Mouse (Mus musculus): ENCODE data around the gene Gria1. TPM values are rescaled to one million over a fixed set of nuclear protein-coding genes. Genes with fewer than 3 reads are reported as not detected.

Gene Gria1
- polyA plus RNA-seq, 1 experiment, result not detected

- TF ChIP-seq TAL1 (IDR thresholded peaks at IDR 0.05; ENCODE audit: low read length), result no peak
- TF ChIP-seq GATA1 (IDR thresholded peaks at IDR 0.05; ENCODE audit: low read length), result no peak
- Histone ChIP-seq H3K27me3 (ENCODE audit: control insufficient read depth) (no peaks in the 10 kb centered on the region), H3K9me3 (ENCODE audit: control insufficient read depth, low read length) (peaks cover 7% of the 10 kb centered on the region), H3K36me3 (ENCODE audit: control insufficient read depth) (no peaks in the 10 kb centered on the region), H3K4me1 (ENCODE audit: control insufficient read depth) (no peaks in the 10 kb centered on the region), H3K4me3 (replicated peaks) (no peak overlapping the region)
These were observed 79.5 kb downstream of the Gria1 start for GRCm38 (mm10) chr11:57090705-57091104.

- Histone ChIP-seq H3K36me3 (ENCODE audit: control insufficient read depth) (no peaks in the 10 kb centered on the region), H3K9me3 (ENCODE audit: control insufficient read depth, low read length) (peaks cover 7% of the 10 kb centered on the region), H3K27me3 (ENCODE audit: control insufficient read depth) (no peaks in the 10 kb centered on the region), H3K4me3 (replicated peaks) (no peak overlapping the region), H3K4me1 (ENCODE audit: control insufficient read depth) (no peaks in the 10 kb centered on the region)
- no peak for TF ChIP-seq GATA1 (IDR thresholded peaks at IDR 0.05; ENCODE audit: low read length)
- TF ChIP-seq TAL1 (IDR thresholded peaks at IDR 0.05; ENCODE audit: low read length), result no peak
These were observed 80.2 kb downstream of the Gria1 start for GRCm38 (mm10) chr11:57091276-57091914.

GRCm38 (mm10) chr11:57100491-57100890 lies 89.3 kb downstream of the Gria1 start:
- TF ChIP-seq TAL1 (IDR thresholded peaks at IDR 0.05; ENCODE audit: low read length), result no peak
- no peak for TF ChIP-seq GATA1 (IDR thresholded peaks at IDR 0.05; ENCODE audit: low read length)
- Histone ChIP-seq H3K27me3 (ENCODE audit: control insufficient read depth) (no peaks in the 10 kb centered on the region), H3K4me1 (ENCODE audit: control insufficient read depth) (no peaks in the 10 kb centered on the region), H3K36me3 (ENCODE audit: control insufficient read depth) (no peaks in the 10 kb centered on the region), H3K4me3 (replicated peaks) (no peak overlapping the region), H3K9me3 (ENCODE audit: control insufficient read depth, low read length) (peaks cover 2% of the 10 kb centered on the region; the same call in 1 of the 2 replicates)

GRCm38 (mm10) chr11:57103751-57104254 lies 92.6 kb downstream of the Gria1 start:
- H3K4me1 ChIP-seq (ENCODE audit: control insufficient read depth), result no peaks in the 10 kb centered on the region
- TF ChIP-seq TAL1 (IDR thresholded peaks at IDR 0.05; ENCODE audit: low read length), result no peak
- TF ChIP-seq GATA1 (IDR thresholded peaks at IDR 0.05; ENCODE audit: low read length), result no peak
- H3K9me3 ChIP-seq (ENCODE audit: control insufficient read depth, low read length), result peaks cover 2% of the 10 kb centered on the region; the same call in 1 of the 2 replicates

GRCm38 (mm10) chr11:57105683-57106082 lies 94.5 kb downstream of the Gria1 start:
- no peak overlapping the region for H3K4me3 ChIP-seq (replicated peaks)
- peaks cover 2% of the 10 kb centered on the region; the same call in 1 of the 2 replicates for H3K9me3 ChIP-seq (ENCODE audit: control insufficient read depth, low read length)
- TF ChIP-seq GATA1 (IDR thresholded peaks at IDR 0.05; ENCODE audit: low read length) (no peak), TAL1 (IDR thresholded peaks at IDR 0.05; ENCODE audit: low read length) (no peak)
- H3K36me3 ChIP-seq (ENCODE audit: control insufficient read depth), result no peaks in the 10 kb centered on the region
- no peaks in the 10 kb centered on the region for H3K4me1 ChIP-seq (ENCODE audit: control insufficient read depth)
- H3K27me3 ChIP-seq (ENCODE audit: control insufficient read depth), result no peaks in the 10 kb centered on the region

More at GRCm38 (mm10) chr11:57103751-57104254, 92.6 kb downstream of the Gria1 start:
- Histone ChIP-seq H3K27me3 (ENCODE audit: control insufficient read depth) (no peaks in the 10 kb centered on the region), H3K4me3 (replicated peaks) (no peak overlapping the region), H3K36me3 (ENCODE audit: control insufficient read depth) (no peaks in the 10 kb centered on the region)

- Histone ChIP-seq H3K9me3 (ENCODE audit: control insufficient read depth, low read length) (peaks cover 7% of the 10 kb centered on the region; the same call in 1 of the 2 replicates), H3K36me3 (ENCODE audit: control insufficient read depth) (no peaks in the 10 kb centered on the region), H3K4me3 (replicated peaks) (no peak overlapping the region), H3K4me1 (ENCODE audit: control insufficient read depth) (no peaks in the 10 kb centered on the region), H3K27me3 (ENCODE audit: control insufficient read depth) (no peaks in the 10 kb centered on the region)
- TF ChIP-seq TAL1 (IDR thresholded peaks at IDR 0.05; ENCODE audit: low read length), result no peak
- no peak for TF ChIP-seq GATA1 (IDR thresholded peaks at IDR 0.05; ENCODE audit: low read length)
These were observed 101.2 kb downstream of the Gria1 start for GRCm38 (mm10) chr11:57112386-57112785.

GRCm38 (mm10) chr11:57114410-57114809 lies 103.2 kb downstream of the Gria1 start:
- H3K36me3 ChIP-seq (ENCODE audit: control insufficient read depth), result no peaks in the 10 kb centered on the region
- no peaks in the 10 kb centered on the region for H3K27me3 ChIP-seq (ENCODE audit: control insufficient read depth)
- H3K4me3 ChIP-seq (replicated peaks), result no peak overlapping the region
- H3K9me3 ChIP-seq (ENCODE audit: control insufficient read depth, low read length), result peaks cover 7% of the 10 kb centered on the region; the same call in 1 of the 2 replicates
- H3K4me1 ChIP-seq (ENCODE audit: control insufficient read depth), result no peaks in the 10 kb centered on the region
- TF ChIP-seq TAL1 (IDR thresholded peaks at IDR 0.05; ENCODE audit: low read length), result no peak
- TF ChIP-seq GATA1 (IDR thresholded peaks at IDR 0.05; ENCODE audit: low read length), result no peak

GRCm38 (mm10) chr11:57127066-57127465 lies 115.9 kb downstream of the Gria1 start:
- H3K36me3 ChIP-seq (ENCODE audit: control insufficient read depth), result no peaks in the 10 kb centered on the region

GRCm38 (mm10) chr11:57140162-57140780 lies 129.1 kb downstream of the Gria1 start:
- TF ChIP-seq TAL1 (IDR thresholded peaks at IDR 0.05; ENCODE audit: low read length) (no peak), GATA1 (IDR thresholded peaks at IDR 0.05; ENCODE audit: low read length) (no peak)
- H3K9me3 ChIP-seq (ENCODE audit: control insufficient read depth, low read length), result no peaks in the 10 kb centered on the region; the same call in 1 of the 2 replicates
- no peaks in the 10 kb centered on the region for H3K36me3 ChIP-seq (ENCODE audit: control insufficient read depth)
- H3K4me1 ChIP-seq (ENCODE audit: control insufficient read depth), result no peaks in the 10 kb centered on the region
- no peak overlapping the region for H3K4me3 ChIP-seq (replicated peaks)
- no peaks in the 10 kb centered on the region for H3K27me3 ChIP-seq (ENCODE audit: control insufficient read depth)

More at GRCm38 (mm10) chr11:57127066-57127465, 115.9 kb downstream of the Gria1 start:
- Histone ChIP-seq H3K9me3 (ENCODE audit: control insufficient read depth, low read length) (no peaks in the 10 kb centered on the region), H3K27me3 (ENCODE audit: control insufficient read depth) (no peaks in the 10 kb centered on the region), H3K4me1 (ENCODE audit: control insufficient read depth) (no peaks in the 10 kb centered on the region), H3K4me3 (replicated peaks) (no peak overlapping the region)
- TF ChIP-seq TAL1 (IDR thresholded peaks at IDR 0.05; ENCODE audit: low read length) (no peak), GATA1 (IDR thresholded peaks at IDR 0.05; ENCODE audit: low read length) (no peak)
